Mouse (Mus musculus) hindbrain, embryonic 13.5 days (tissue): Measurements from ENCODE around the gene Lhx1. TPM values are rescaled to one million over a fixed set of nuclear protein-coding genes. Genes with fewer than 3 reads are reported as not detected.
A peak's percentile ranks its signal among the peaks of the same experiment; 100 is the strongest.

ENCODE experiments used
- ATAC-seq: fragments of 200-750 bp; cut with Nextera tagmentation; 2 replicates; pipeline ENCODE4 v1.8.0; 2017; ENCODE audit warnings: moderate TSS enrichment; ENCODE audit not compliant: low FRiP score
- H3K27ac ChIP-seq: fragments of 300-500 bp; sonication (generic); 2 replicates; pipeline ENCODE4 v1.5.1; 2015; ENCODE audit warnings: inconsistent platforms, mild to moderate bottlenecking, moderate library complexity
- H3K27me3 ChIP-seq: fragments of 300-500 bp; sonication (generic); 2 replicates; pipeline ENCODE4 v1.6.1; 2015; ENCODE audit warnings: mild to moderate bottlenecking, inconsistent platforms
- H3K36me3 ChIP-seq: fragments of 300-500 bp; sonication (generic); 2 replicates; pipeline ENCODE4 v1.6.1; 2015; ENCODE audit warnings: mild to moderate bottlenecking, inconsistent platforms
- H3K4me1 ChIP-seq: fragments of 300-500 bp; sonication (generic); replicated peaks from 2 replicates; pipeline ENCODE4 v1.6.1; 2015; ENCODE audit warnings: inconsistent platforms
- H3K4me2 ChIP-seq: fragments of 300-500 bp; sonication (generic); 2 replicates; pipeline ENCODE4 v1.6.1; 2015; ENCODE audit warnings: inconsistent platforms, mild to moderate bottlenecking, moderate library complexity
- H3K4me3 ChIP-seq: fragments of 300-500 bp; sonication (generic); 2 replicates; pipeline ENCODE4 v1.5.1; 2015; ENCODE audit warnings: mild to moderate bottlenecking, inconsistent platforms
- H3K9ac ChIP-seq: fragments of 300-500 bp; sonication (generic); 2 replicates; pipeline ENCODE4 v1.6.1; 2015; ENCODE audit warnings: mild to moderate bottlenecking, inconsistent platforms
- H3K9me3 ChIP-seq: fragments of 300-500 bp; sonication (generic); 2 replicates; pipeline ENCODE4 v1.6.1; 2016; ENCODE audit warnings: inconsistent platforms
- WGBS: fragments of 180-500 bp; shearing (Covaris S2); methylation state at CpG from one replicate; pipeline ENCODE4 v1.1.7; 2015; 5-methylcytosine and 5-hydroxymethylcytosine counted together
- polyA plus RNA-seq: library from polyadenylated mRNA; unstranded; fragments of >200 nt; fragmentation: Nextera tagmentation; extraction: Ambion mirVana; gene quantifications from 2 replicates; pipeline ENCODE4 v1.2.1, GENCODE M21; 2015

Gene Lhx1
- polyA plus RNA-seq, 1 experiment from 2014 or later = 67.7 TPM

DNA sequence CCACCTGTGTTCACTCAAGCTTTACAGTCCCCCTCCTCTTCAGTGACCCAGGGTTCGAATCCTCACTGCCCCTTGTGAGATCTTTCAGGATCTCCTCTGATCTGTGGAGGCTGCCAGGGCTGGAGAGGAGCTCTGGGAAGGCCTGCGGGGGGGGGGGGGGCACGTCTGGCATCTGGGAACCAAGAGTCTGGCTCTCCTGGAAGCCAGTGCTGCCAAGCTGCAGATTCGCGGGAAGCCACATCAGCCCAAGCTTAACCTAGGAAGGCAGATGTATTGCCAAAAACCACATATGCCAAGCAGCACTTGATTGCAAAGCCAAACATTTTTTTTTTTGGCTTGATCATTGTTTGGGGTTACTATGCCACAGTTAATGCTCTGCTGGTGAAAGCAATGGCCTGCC, 36.2 kb upstream of the Lhx1 start:
- Histone ChIP-seq H3K4me1 (peaks cover 21% of the 10 kb centered on the region), H3K4me2 (no peak overlapping the region), H3K27ac (no peak overlapping the region), H3K4me3 (no peak overlapping the region), H3K9ac (no peak overlapping the region), H3K36me3 (no peaks in the 10 kb centered on the region), H3K9me3 (no peaks in the 10 kb centered on the region), H3K27me3 (peaks cover 9% of the 10 kb centered on the region; the same call in 1 of the 2 replicates)
- WGBS = 81% methylated on average over 5 of the region's 5 CpGs
- no peak for ATAC-seq

DNA sequence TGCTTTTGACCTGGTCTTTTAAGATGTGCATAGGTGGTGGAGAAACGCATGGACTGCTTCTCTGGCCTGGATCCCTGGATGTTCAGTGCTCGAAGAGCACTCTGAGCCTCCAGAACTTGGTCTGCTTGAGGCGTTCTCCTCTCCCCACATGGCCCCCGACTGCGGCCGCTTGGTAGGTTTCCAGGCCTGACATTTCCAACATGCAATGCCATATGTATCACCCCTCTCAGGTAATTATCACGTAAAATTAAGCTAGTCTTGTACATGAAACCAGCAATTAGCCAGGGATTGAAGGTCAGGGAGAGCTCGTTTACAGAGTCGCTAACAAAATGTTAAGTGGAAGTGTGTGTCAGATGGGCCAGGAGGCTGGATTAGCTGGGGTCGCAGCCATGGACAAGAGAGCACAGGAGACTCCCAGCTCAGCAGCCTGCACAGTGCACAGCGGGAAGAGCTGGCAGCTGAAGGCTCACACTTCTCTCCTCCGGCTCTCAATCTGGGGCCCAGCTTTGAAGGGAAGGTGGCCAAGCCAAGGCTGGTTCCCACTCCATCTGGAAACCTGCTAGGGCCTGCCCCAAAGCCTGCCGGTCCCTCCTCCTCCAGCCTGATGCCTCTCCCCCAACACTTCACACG, 28.6 kb upstream of the Lhx1 start:
- ATAC-seq = no peak
- H3K4me3 ChIP-seq = no peak overlapping the region
- H3K9me3 ChIP-seq = no peaks in the 10 kb centered on the region
- H3K4me2 ChIP-seq = no peak overlapping the region
- no peak overlapping the region for H3K9ac ChIP-seq
- H3K36me3 ChIP-seq = no peaks in the 10 kb centered on the region
- no peak overlapping the region for H3K27ac ChIP-seq
- H3K27me3 ChIP-seq = peaks cover 23% of the 10 kb centered on the region
- 80% methylated on average over 14 of the region's 14 CpGs for WGBS
- H3K4me1 ChIP-seq = peaks cover 5% of the 10 kb centered on the region

DNA sequence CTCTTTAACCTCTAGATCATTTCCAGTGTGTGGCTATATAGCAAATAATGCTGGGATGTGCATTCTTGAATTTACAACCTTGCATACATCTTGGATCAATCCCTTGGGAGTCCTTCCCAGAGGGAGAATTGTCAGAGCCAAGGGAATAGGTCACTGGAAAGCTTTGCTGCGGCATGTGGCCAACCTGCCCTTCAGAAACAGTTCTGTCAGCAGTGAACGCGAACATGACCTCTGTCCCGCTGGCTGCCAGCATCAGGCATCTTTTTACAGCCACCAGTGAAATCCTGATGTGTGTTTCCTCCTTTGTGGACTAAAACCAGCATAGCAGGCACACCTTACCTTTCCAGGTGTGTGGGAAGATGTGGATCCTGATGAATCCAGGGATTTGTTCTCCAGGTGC, 26.0 kb upstream of the Lhx1 start:
- H3K4me3 ChIP-seq = no peak overlapping the region
- H3K27ac ChIP-seq = no peak overlapping the region
- H3K4me1 ChIP-seq = peaks cover 13% of the 10 kb centered on the region
- no peaks in the 10 kb centered on the region for H3K36me3 ChIP-seq
- no peak overlapping the region for H3K9ac ChIP-seq
- H3K4me2 ChIP-seq = no peak overlapping the region
- no peaks in the 10 kb centered on the region for H3K9me3 ChIP-seq
- H3K27me3 ChIP-seq = peaks cover 29% of the 10 kb centered on the region
- WGBS = 83% methylated on average over 4 of the region's 4 CpGs
- no peak for ATAC-seq

DNA sequence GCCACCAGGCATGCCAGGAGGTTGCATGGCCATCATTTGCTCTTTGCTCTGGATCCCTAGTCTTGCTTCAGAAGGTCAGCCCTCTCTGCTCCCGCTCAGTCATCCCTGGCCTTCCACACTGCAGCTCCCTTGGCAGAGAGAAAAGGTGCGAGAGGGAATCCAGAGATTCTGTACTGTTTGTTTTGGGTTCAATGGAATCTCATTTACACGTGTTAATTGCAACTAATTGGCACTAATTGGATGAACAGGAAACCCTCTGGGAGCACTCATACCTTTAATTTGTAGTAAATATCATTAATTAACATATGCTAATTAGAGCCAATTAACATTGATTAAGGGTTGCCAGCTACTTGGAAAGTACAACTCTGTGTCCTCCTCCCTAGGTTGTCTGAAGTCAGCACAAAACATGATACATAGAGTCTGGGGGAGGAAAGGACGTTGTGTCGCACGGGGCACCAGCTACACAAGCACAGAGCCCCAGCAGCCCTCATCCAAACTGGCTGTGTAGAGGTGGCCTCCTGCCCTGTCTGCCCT, 24.0 kb upstream of the Lhx1 start:
- no peak overlapping the region for H3K4me2 ChIP-seq

DNA sequence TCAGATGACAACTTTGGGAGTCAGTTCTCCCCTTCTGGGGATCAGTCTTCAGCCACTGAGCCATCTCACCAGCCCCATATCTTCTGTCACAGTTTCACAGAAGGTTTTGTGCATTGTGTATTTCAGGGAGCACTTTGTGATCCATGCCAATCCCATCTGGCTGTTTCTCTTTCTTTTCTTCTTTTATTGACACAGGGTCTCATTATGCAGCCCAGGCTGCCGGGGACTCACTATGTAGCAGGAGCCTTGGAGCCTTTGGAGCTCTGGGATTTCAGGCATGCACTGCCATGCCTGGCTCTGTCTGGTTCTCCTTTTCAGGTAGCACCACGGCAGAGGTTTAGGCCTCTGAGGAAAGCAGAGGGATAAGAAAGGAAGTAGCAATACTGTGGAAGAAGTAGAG, 23.0 kb upstream of the Lhx1 start:
- no peak overlapping the region for H3K4me3 ChIP-seq
- peaks cover 13% of the 10 kb centered on the region for H3K4me1 ChIP-seq
- H3K27ac ChIP-seq = 0 out of 2 replicates have a peak overlapping the region, but pooled peaks have one; percentile 8
- no peak overlapping the region for H3K4me2 ChIP-seq
- 25% methylated on average over 2 of the region's 2 CpGs for WGBS
- no peak overlapping the region for H3K9ac ChIP-seq
- peaks cover 39% of the 10 kb centered on the region for H3K27me3 ChIP-seq
- H3K9me3 ChIP-seq = no peaks in the 10 kb centered on the region
- no peak for ATAC-seq
- no peaks in the 10 kb centered on the region for H3K36me3 ChIP-seq

More for the DNA sequence above, 24.0 kb upstream of the Lhx1 start:
- Histone ChIP-seq H3K9me3 (no peaks in the 10 kb centered on the region), H3K4me1 (peaks cover 13% of the 10 kb centered on the region), H3K27ac (no peak overlapping the region), H3K9ac (no peak overlapping the region), H3K36me3 (no peaks in the 10 kb centered on the region), H3K27me3 (peaks cover 39% of the 10 kb centered on the region), H3K4me3 (no peak overlapping the region)
- no peak for ATAC-seq
- WGBS = 57% methylated on average over 6 of the region's 6 CpGs

DNA sequence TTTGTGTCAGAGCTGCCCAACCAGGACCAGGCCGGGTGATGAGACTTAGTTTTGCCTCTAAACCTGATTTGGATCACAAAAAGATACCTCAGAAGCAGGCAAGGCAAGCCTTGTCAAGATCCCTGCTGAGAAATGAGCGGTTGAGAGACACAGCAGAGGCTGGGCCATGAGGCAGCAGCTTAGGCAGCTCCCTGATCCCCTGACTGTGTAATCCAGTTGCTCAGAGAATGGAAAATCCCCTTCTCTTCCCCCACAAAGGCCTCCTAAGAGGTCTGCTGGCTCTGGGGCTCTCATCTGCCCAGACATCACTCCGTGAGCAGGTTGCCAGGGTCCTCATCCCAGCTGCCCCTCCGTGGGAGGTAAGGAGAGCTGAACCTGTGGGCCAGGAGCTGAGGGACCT, 14.6 kb upstream of the Lhx1 start:
- WGBS = 10% methylated on average over 4 of the region's 4 CpGs
- Histone ChIP-seq H3K4me2 (no peak overlapping the region), H3K27me3 (peaks cover 53% of the 10 kb centered on the region; the same call in 1 of the 2 replicates), H3K9me3 (no peaks in the 10 kb centered on the region), H3K27ac (peak overlapping the region; percentile 45; the same call in 1 of the 2 replicates), H3K4me1 (peaks cover 19% of the 10 kb centered on the region), H3K4me3 (no peak overlapping the region), H3K9ac (0 out of 2 replicates have a peak overlapping the region, but pooled peaks have one; percentile 43), H3K36me3 (peaks cover 18% of the 10 kb centered on the region)
- no peak for ATAC-seq

DNA sequence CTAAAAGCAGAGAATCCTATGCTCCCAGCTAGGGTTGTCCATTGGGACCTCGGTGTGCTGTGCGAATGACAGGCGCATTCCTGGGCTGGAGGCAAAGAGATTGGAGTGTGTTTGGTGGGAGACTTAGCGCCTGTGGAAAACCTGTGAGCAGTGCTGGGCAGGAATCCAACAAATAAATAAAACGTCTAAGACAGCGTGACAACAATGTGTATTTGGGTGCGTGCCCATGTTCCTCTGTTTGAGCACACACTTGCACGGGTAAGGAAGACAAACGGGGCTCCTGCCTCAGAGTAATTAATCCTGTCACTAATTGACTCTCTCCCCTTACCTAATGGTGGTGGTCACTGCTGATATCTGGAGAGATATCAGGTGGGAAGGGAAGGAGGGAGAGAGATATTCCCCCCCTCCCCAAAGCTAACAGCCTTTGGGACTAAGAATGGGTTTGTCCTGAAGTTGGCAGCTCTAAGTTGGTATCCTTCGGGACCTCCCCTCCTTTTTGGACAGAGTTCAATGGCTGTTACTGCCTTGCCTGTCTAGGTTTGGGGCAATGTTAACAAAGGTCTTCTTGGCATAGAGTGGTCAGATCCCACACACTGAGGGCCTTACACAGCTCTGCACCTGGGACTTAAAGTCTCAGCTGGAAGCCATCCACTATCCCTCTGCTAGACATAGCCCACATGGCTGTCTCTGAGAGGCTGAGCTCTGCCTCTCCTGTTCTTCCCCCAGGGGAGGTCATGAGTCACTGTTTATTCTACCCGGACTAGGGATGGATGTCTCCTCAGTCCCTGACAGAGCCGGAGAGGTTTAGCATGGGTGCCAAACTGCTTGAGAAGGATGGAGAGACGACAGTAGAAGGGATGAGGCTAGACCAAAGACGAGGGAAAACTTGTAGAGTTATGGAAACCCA, 4.7 kb upstream of the Lhx1 start:
- no peaks in the 10 kb centered on the region for H3K9me3 ChIP-seq
- H3K27ac ChIP-seq = peak overlapping the region; percentile 96
- H3K27me3 ChIP-seq = peaks cover 97% of the 10 kb centered on the region
- H3K36me3 ChIP-seq = peaks cover 2% of the 10 kb centered on the region
- WGBS = 9% methylated on average over 14 of the region's 14 CpGs
- H3K4me3 ChIP-seq = peak overlapping the region; percentile 64
- H3K4me1 ChIP-seq = peaks cover 74% of the 10 kb centered on the region
- no peak for ATAC-seq
- peak overlapping the region; percentile 93 for H3K9ac ChIP-seq
- peak overlapping the region; percentile 58 for H3K4me2 ChIP-seq

DNA sequence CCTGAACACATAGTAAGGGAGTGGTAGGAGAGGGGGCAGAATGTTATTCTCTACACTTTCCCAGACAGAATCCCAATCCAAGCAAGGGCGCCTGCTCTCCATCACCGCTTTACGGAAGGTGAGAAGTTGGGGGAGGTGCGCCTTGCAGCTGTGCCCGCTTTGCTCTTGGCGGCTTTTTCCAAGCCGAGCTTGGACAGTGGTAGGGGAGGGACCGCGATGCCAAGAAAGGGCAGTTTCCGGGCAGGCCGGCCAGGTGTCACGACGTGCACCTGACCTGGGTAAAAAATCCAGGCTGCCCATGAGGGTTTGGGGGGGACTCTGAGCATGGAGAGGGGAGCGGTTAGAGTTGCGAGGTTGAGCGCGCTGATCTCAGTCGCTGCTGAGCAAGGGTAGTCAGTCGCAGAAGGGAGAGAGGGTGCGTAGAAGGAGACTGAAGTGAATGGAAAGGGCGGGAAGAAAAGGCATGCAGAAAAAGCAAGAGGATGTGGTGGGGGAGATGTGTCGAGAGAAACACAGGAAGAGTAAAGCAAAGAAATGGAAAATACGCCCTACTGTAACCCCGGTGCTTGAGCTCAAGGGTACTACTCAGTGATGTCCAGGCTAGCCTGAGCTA, 3.9 kb upstream of the Lhx1 start:
- H3K27ac ChIP-seq = peak overlapping the region; percentile 96
- H3K9me3 ChIP-seq = no peaks in the 10 kb centered on the region
- peak overlapping the region; percentile 64 for H3K4me3 ChIP-seq
- no peaks in the 10 kb centered on the region for H3K36me3 ChIP-seq
- H3K4me2 ChIP-seq = peak overlapping the region; percentile 58
- peak overlapping the region; percentile 93 for H3K9ac ChIP-seq
- H3K4me1 ChIP-seq = peaks cover 78% of the 10 kb centered on the region
- under 1% methylated on average over 24 of the region's 24 CpGs for WGBS
- no peak for ATAC-seq
- H3K27me3 ChIP-seq = peaks cover 95% of the 10 kb centered on the region

DNA sequence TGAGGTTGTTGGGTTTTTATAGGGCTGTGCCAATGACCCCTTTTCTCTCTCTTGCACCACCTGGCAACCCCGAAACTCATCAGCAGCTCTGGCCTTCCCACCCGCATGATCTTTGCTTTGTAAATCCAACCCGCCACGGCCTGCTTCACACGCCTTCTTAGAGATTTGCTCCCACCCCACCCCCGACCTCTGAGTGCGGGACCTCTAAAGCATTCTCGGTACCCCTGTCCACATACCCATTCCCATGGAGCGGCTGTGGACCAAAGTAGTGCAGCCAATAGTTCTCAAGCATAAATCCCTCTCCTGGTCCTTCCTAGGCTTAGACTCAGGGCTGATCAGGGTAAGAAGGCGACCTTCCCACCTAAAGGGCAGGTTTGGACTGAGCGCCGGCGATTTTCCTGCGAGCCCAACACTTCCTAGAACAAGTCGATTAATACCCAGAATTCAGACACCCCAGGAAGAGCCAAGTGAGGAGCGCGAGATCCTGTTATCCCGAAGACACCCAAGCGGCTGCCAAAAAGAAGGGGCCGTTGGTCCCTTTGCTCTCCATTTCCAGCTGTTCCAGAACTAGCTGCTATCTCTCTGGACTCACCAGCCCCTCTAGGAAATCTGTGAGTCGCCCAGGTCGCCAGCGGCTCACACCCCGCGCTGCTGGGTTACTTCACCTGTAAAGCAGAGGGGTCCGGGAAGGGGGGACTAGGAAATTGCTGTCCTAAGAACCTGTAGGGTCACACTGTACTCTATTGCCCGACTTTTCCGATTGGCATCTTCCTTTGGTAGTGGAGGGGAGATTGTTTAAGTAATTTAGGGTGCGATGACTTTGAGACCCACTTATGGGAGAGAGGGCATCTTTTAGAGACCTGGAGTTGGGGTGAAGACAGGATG, 1.9 kb upstream of the Lhx1 start:
- no peak for ATAC-seq
- Histone ChIP-seq H3K9ac (peak overlapping the region; percentile 93), H3K4me1 (peaks cover 67% of the 10 kb centered on the region), H3K4me2 (peak overlapping the region; percentile 58), H3K9me3 (no peaks in the 10 kb centered on the region), H3K36me3 (no peaks in the 10 kb centered on the region), H3K27me3 (peaks cover 96% of the 10 kb centered on the region), H3K27ac (peak overlapping the region; percentile 96), H3K4me3 (peak overlapping the region; percentile 64)
- WGBS = 1% methylated on average over 29 of the region's 29 CpGs

DNA sequence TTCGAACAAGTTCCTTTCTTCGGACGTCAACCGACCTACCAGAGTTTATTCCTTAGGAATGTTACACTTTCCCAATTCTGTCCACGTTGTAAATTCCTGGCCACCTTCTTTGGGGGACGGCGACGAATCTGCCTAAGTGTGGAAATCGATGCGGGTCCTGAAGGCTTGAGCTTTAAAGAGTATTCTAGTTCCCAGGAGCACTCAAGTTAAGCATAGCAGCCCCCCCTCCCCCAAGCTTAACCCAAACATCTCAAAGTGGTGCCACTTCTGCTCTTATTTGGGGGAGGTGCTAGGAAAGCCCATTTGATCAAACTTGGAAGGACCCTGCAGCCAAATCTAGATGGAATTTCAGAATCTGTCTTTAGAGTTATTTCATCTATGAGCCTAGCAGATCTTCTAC, 1.1 kb upstream of the Lhx1 start:
- peak overlapping the region; percentile 58 for H3K4me2 ChIP-seq
- peaks cover 1% of the 10 kb centered on the region; the same call in 1 of the 2 replicates for H3K36me3 ChIP-seq
- peak overlapping the region; percentile 96 for H3K27ac ChIP-seq
- peaks cover 59% of the 10 kb centered on the region for H3K4me1 ChIP-seq
- under 1% methylated on average over 10 of the region's 10 CpGs for WGBS
- no peak for ATAC-seq
- no peaks in the 10 kb centered on the region for H3K9me3 ChIP-seq
- peak overlapping the region; percentile 93 for H3K9ac ChIP-seq
- H3K27me3 ChIP-seq = peaks cover 96% of the 10 kb centered on the region
- peak overlapping the region; percentile 64 for H3K4me3 ChIP-seq

DNA sequence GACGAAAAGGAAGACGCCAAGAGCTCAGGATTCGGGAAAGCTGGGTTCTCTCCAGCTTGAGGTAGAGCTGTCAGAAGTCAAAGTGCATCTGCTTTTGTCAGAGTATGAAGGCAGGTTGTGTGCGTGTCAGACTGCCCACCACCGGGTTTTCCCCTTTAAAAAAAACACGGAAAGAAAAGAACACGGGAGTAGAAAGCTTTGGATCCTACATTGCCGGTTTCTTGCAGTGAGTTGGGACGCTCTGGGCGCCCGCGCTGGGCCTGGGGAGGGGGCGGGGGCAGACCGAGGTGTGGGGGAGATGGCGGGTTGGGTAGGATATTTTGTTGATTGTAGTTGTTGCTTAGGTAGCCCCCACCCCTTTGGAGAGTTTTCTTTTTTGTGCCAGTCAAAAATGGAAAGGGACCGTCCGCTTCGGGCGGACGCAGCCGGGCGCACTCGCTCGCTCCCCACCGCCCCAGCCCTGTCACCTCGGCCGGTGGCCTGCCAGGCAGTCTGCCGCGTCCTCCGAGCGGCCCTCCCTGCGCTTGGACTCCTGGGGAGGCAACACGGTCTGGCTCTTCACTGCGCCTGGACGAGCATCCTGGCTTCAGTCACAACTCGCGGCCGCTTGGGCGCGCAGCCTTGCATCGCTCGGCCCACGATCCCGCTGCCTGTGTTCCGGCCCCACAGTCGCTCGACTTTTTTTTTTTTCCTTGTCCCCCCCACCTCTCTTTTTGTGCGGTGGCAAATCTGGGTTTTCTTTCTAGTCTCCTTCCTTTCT, 644 bp downstream of the Lhx1 start:
- peaks cover 7% of the 10 kb centered on the region; the same call in 1 of the 2 replicates for H3K36me3 ChIP-seq
- no peak for ATAC-seq
- peak overlapping the region; percentile 64 for H3K4me3 ChIP-seq
- peak overlapping the region; percentile 58 for H3K4me2 ChIP-seq
- H3K27ac ChIP-seq = peak overlapping the region; percentile 96
- H3K9ac ChIP-seq = peak overlapping the region; percentile 93
- under 1% methylated on average over 48 of the region's 48 CpGs for WGBS
- peaks cover 49% of the 10 kb centered on the region for H3K4me1 ChIP-seq
- H3K9me3 ChIP-seq = no peaks in the 10 kb centered on the region
- H3K27me3 ChIP-seq = peaks cover 96% of the 10 kb centered on the region
